Mouse (Mus musculus): ENCODE data around the gene Gm26558. TPM values are rescaled to one million over a fixed set of nuclear protein-coding genes. Genes with fewer than 3 reads are reported as not detected.

Gm26558 gene
- polyA plus RNA-seq, 1 experiment: 0.39 TPM

DNA sequence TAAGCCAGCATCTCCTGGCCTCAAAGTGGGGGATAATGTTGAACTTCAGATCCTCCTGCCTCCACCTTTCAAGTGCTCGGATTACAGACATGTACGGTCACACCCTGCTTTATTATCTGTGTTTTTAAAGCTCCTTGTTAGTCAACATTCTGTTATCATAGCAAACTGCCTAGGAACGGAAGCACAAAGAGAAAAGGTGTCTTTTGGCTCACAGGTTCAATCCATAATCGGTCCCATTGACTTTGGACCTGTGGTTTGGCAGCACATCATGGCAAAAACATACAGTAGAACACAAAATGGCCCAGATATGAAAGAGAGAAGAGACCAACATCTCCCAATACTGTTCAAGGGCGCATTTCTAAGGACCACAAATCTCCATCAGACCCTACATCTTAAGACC is 13.6 kb downstream of the Gm26558 start:
- H3K27ac ChIP-seq (ENCODE audit: insufficient read depth, low read depth, low read length): no peak overlapping the region
- DNase-seq: no peak
- no peaks in the 10 kb centered on the region for H3K36me3 ChIP-seq (ENCODE audit: control insufficient read depth, insufficient read depth, low read length)
- H3K4me3 ChIP-seq (ENCODE audit: insufficient read depth, low read depth, low read length): no peak overlapping the region
- WGBS: 86% methylated on average over 5 of the region's 5 CpGs
- TF ChIP-seq CTCF (conservative IDR thresholded peaks at IDR 0.05; ENCODE audit: insufficient read depth, insufficient read length, low read depth, low read length) (no peak), POLR2A (IDR thresholded peaks at IDR 0.05; ENCODE audit: low read depth, low read length) (no peak)
- no peaks in the 10 kb centered on the region for H3K27me3 ChIP-seq (replicated peaks; ENCODE audit: control insufficient read depth, insufficient read depth, low read length)
- H3K4me1 ChIP-seq (ENCODE audit: control insufficient read depth, insufficient read depth, low read length): no peaks in the 10 kb centered on the region

DNA sequence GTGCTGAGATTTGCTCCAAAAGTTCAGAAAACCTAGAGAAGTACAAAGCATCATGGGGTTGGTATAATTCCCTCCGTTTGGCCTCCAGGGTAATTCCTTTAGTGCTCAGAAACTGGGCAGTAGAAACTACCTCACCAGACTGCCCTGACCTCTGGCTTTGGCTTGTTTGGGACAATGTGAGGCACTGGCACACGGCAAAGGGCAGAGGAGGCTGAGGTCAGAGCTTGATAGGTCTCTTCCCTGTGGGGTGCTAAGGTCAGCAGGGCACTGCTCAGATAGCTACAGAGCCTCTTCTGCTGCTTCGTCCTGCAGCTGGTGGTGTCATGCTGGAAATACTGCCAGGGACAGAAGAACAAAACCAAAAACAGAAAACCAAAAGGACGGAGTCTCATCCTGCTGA is 14.2 kb downstream of the Gm26558 start:
- no peaks in the 10 kb centered on the region for H3K4me1 ChIP-seq (ENCODE audit: control insufficient read depth, insufficient read depth, low read length)
- no peaks in the 10 kb centered on the region for H3K36me3 ChIP-seq (ENCODE audit: control insufficient read depth, insufficient read depth, low read length)
- no peak overlapping the region for H3K4me3 ChIP-seq (ENCODE audit: insufficient read depth, low read depth, low read length)
- TF ChIP-seq POLR2A (IDR thresholded peaks at IDR 0.05; ENCODE audit: low read depth, low read length) (no peak), CTCF (conservative IDR thresholded peaks at IDR 0.05; ENCODE audit: insufficient read depth, insufficient read length, low read depth, low read length) (no peak; the same call in 1 of the 2 replicates)
- H3K27me3 ChIP-seq (replicated peaks; ENCODE audit: control insufficient read depth, insufficient read depth, low read length): no peaks in the 10 kb centered on the region
- 47% methylated on average over 4 of the region's 4 CpGs for WGBS
- no peak for DNase-seq
- no peak overlapping the region for H3K27ac ChIP-seq (ENCODE audit: insufficient read depth, low read depth, low read length)

- Histone ChIP-seq H3K36me3 (ENCODE audit: control insufficient read depth, insufficient read depth, low read length) (no peaks in the 10 kb centered on the region), H3K27ac (ENCODE audit: insufficient read depth, low read depth, low read length) (no peak overlapping the region), H3K27me3 (replicated peaks; ENCODE audit: control insufficient read depth, insufficient read depth, low read length) (no peaks in the 10 kb centered on the region), H3K4me3 (ENCODE audit: insufficient read depth, low read depth, low read length) (no peak overlapping the region), H3K4me1 (ENCODE audit: control insufficient read depth, insufficient read depth, low read length) (no peaks in the 10 kb centered on the region)
- no peak for TF ChIP-seq POLR2A (IDR thresholded peaks at IDR 0.05; ENCODE audit: low read depth, low read length)
- TF ChIP-seq CTCF (conservative IDR thresholded peaks at IDR 0.05; ENCODE audit: insufficient read depth, insufficient read length, low read depth, low read length): no peak
- 65% methylated on average over 6 of the region's 6 CpGs for WGBS
- no peak for DNase-seq
Observed at GRCm38 (mm10) chr2:70645266-70645780, 16.6 kb downstream of the Gm26558 start.

- WGBS: 44% methylated on average over 16 of the region's 16 CpGs
- peak; percentile 54 for DNase-seq
- no peak overlapping the region; the same call in 1 of the 2 replicates for H3K27ac ChIP-seq (ENCODE audit: insufficient read depth, low read depth, low read length)
Observed at GRCm38 (mm10) chr2:70642971-70643565, 18.8 kb downstream of the Gm26558 start.

DNA sequence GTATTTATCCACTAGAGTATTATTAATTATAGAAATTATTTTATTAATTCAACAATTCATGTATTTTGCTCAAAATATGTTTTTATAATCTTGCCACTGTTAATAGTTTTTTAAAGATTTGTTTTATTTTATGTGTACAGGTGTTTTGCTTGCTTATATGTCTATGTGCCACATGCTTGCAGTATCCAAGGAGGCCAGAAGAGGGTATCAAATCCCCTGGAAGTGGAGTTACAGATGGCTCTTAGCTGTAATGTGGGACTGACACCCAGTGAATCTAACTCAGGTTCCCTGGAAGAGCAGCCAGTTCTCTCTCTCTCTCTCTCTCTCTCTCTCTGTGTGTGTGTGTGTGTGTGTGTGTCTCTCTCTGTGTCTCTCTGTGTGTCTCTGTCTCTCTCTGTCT is 20.9 kb downstream of the Gm26558 start:
- no peak overlapping the region for H3K4me3 ChIP-seq (ENCODE audit: insufficient read depth, low read depth, low read length)
- H3K27me3 ChIP-seq (replicated peaks; ENCODE audit: control insufficient read depth, insufficient read depth, low read length): no peaks in the 10 kb centered on the region
- H3K27ac ChIP-seq (ENCODE audit: insufficient read depth, low read depth, low read length): no peak overlapping the region
- no peak for TF ChIP-seq CTCF (conservative IDR thresholded peaks at IDR 0.05; ENCODE audit: insufficient read depth, insufficient read length, low read depth, low read length)
- DNase-seq: no peak
- no peaks in the 10 kb centered on the region for H3K36me3 ChIP-seq (ENCODE audit: control insufficient read depth, insufficient read depth, low read length)
- no peaks in the 10 kb centered on the region for H3K4me1 ChIP-seq (ENCODE audit: control insufficient read depth, insufficient read depth, low read length)

More at GRCm38 (mm10) chr2:70642971-70643565, 18.8 kb downstream of the Gm26558 start:
- Histone ChIP-seq H3K27me3 (replicated peaks; ENCODE audit: control insufficient read depth, insufficient read depth, low read length) (no peaks in the 10 kb centered on the region), H3K36me3 (ENCODE audit: control insufficient read depth, insufficient read depth, low read length) (no peaks in the 10 kb centered on the region), H3K4me1 (ENCODE audit: control insufficient read depth, insufficient read depth, low read length) (no peaks in the 10 kb centered on the region), H3K4me3 (ENCODE audit: insufficient read depth, low read depth, low read length) (no peak overlapping the region)
- TF ChIP-seq CTCF (conservative IDR thresholded peaks at IDR 0.05; ENCODE audit: insufficient read depth, insufficient read length, low read depth, low read length): no peak
- TF ChIP-seq POLR2A (IDR thresholded peaks at IDR 0.05; ENCODE audit: low read depth, low read length): no peak

DNA sequence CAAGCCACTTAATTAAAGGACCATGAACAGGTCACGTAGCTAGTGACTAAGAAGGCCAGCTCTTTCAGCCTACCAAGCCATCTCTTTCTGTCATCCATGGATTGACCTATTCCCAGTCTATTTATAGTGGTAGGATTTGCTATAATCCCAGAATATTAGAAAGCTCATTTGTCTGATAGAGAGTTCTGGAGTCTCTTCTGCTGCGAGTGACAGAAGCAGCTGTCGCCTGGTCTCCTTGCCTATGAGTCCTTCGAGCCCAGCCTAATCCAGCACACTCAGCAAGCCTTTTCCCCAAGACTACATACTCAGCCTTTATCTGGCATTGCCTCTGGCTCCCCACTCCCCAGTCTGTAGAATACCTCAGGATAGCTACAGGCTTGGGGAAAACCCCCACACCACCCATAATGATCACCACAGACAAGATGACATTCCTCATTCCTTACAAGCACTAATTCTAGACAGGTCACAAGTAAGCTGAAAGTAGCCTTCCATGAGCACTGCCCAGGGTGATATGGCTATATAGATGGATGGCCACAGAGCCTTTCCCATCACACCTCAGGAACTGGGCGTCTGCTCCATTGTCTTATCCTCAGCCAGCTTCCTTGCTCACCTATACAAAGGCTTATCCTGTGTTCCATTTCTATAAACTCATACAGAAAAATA is 27.7 kb downstream of the Gm26558 start:
- Histone ChIP-seq H3K4me3 (ENCODE audit: insufficient read depth, low read depth, low read length) (no peak overlapping the region), H3K27ac (ENCODE audit: insufficient read depth, low read depth, low read length) (no peak overlapping the region), H3K36me3 (ENCODE audit: control insufficient read depth, insufficient read depth, low read length) (no peaks in the 10 kb centered on the region), H3K4me1 (ENCODE audit: control insufficient read depth, insufficient read depth, low read length) (no peaks in the 10 kb centered on the region), H3K27me3 (replicated peaks; ENCODE audit: control insufficient read depth, insufficient read depth, low read length) (no peaks in the 10 kb centered on the region)
- TF ChIP-seq POLR2A (IDR thresholded peaks at IDR 0.05; ENCODE audit: low read depth, low read length) (no peak), CTCF (conservative IDR thresholded peaks at IDR 0.05; ENCODE audit: insufficient read depth, insufficient read length, low read depth, low read length) (no peak)
- no peak for DNase-seq
- 92% methylated on average over 5 of the region's 5 CpGs for WGBS

DNA sequence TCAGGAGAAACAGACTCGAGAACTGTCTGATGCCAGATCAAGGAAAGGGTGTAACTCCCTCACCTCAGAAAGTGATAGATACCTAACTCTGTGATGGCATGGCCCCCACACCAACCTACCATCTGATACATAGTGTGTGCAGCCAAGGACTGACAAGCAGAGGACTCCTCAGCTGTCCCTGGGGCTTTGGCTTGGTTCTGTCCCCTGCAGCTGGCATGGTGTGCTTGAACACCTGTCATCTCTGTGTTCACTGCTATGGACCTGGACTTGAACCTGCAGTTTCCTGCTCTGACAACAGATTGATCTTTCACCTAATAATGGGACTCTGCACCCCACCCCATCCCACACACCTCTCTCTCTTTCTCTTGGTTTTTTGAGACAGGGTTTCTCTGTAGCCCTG is 29.5 kb downstream of the Gm26558 start:
- no peak overlapping the region for H3K4me3 ChIP-seq (ENCODE audit: insufficient read depth, low read depth, low read length)
- TF ChIP-seq POLR2A (IDR thresholded peaks at IDR 0.05; ENCODE audit: low read depth, low read length) (no peak), CTCF (conservative IDR thresholded peaks at IDR 0.05; ENCODE audit: insufficient read depth, insufficient read length, low read depth, low read length) (no peak)
- 83% methylated on average over 1 of the region's 1 CpGs for WGBS
- H3K27ac ChIP-seq (ENCODE audit: insufficient read depth, low read depth, low read length): no peak overlapping the region
- H3K4me1 ChIP-seq (ENCODE audit: control insufficient read depth, insufficient read depth, low read length): no peaks in the 10 kb centered on the region
- H3K36me3 ChIP-seq (ENCODE audit: control insufficient read depth, insufficient read depth, low read length): no peaks in the 10 kb centered on the region
- no peaks in the 10 kb centered on the region for H3K27me3 ChIP-seq (replicated peaks; ENCODE audit: control insufficient read depth, insufficient read depth, low read length)
- no peak for DNase-seq
